Mouse (Mus musculus): ENCODE measurements at regions not wholly inside any gene's neighbourhood (a gene's known extent, or its start where the extent isn't known, plus 50 kb on each side); places are given as distances from the start of the nearest gene placed in this dataset.
"Not testable (repeated sequence)": the region's sequence is repeated elsewhere in the genome, so short reads cannot be mapped to it uniquely, and the experiment has no call there.

DNA sequence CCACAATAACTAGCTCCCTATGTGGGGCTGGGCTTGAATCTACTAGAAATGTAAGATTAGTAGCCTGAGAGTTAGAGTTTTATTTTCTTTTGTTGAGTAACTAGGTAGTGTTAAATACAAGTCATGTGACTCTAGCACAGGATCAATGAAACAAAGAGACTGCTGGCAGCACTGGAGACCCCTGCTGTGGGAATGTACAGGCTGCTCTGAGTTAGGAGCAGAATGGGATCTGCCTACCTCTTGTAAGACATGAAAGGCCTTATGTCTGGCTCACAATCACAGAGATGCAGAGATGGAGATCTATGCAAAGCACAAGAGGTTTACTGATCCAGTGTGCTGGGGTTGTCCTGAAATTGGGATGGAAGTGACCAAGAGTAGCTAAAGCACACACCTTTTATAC lies 193.9 kb upstream of the Kcnmb2 start:
- not testable (repeated sequence) for H3K9me3 ChIP-seq (ENCODE audit: low read depth, low read length); H3K36me3 ChIP-seq (ENCODE audit: insufficient read depth); DNase-seq; H3K4me3 ChIP-seq (ENCODE audit: low read depth, low read length); H3K27ac ChIP-seq (ENCODE audit: low read depth); H3K27me3 ChIP-seq (ENCODE audit: insufficient read depth, low read length); H3K9ac ChIP-seq; ATAC-seq (ENCODE audit: insufficient read depth); H3K4me2 ChIP-seq; H3K4me1 ChIP-seq (ENCODE audit: insufficient read depth)

DNA sequence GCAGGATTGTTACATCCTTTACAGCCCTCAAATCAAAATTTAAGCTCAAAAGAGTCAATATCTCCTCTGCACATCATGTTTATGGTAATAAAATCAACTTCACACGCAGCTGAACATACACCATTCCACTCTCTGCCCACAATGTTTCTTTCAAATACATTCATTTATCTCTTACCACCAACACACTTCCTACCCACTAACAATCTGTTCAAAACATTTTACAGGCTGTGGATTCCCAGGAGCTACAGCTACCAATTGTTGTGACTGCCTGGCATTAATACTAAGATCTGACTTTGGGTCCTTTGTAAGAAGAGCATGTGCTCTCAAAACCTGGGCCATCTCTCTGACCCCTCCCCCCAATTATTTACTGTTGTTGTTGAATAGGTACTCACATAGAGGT lies 161.0 kb upstream of the Kcnmb2 start:
- no peak for TF ChIP-seq CTCF (IDR thresholded peaks at IDR 0.05; ENCODE audit: low read depth)
- no peaks in the 10 kb centered on the region for H3K36me3 ChIP-seq (ENCODE audit: insufficient read depth)
- no peaks in the 10 kb centered on the region for H3K4me1 ChIP-seq (ENCODE audit: insufficient read depth)
- H3K9ac ChIP-seq = no peak overlapping the region
- H3K9me3 ChIP-seq (ENCODE audit: low read depth, low read length) = no peaks in the 10 kb centered on the region
- H3K27me3 ChIP-seq (ENCODE audit: insufficient read depth, low read length) = no peaks in the 10 kb centered on the region
- WGBS = 21% methylated on average over 1 of the region's 1 CpGs
- H3K4me3 ChIP-seq (ENCODE audit: low read depth, low read length) = no peak overlapping the region
- no peak for ATAC-seq (ENCODE audit: insufficient read depth)
- H3K4me2 ChIP-seq = no peak overlapping the region
- DNase-seq = no peak
- H3K27ac ChIP-seq (ENCODE audit: low read depth) = no peak overlapping the region

DNA sequence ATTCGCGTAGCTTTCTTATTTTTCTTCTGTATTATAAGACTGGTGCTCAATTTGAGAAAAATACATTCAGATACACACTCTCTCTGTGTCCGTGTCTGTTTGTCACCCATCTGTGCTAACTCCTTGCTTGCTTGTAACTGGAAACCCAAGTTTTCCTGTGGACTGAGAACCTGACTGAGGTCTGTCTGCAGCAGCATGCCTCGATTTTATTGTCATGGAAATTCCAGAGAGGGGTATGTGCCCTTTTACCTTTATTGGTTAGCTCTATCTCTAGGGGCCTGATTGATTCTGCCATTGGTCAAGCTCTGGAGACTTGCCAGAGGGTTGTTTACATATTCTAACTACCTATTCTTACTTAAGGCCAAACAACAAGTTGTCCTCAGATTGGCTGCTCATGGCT lies 146.4 kb upstream of the Kcnmb2 start:
- WGBS = 84% methylated on average over 4 of the region's 4 CpGs
- H3K4me1 ChIP-seq (ENCODE audit: insufficient read depth) = no peaks in the 10 kb centered on the region
- H3K36me3 ChIP-seq (ENCODE audit: insufficient read depth) = no peaks in the 10 kb centered on the region
- DNase-seq (no peak), ATAC-seq (ENCODE audit: insufficient read depth) (no peak)
- no peak overlapping the region for H3K4me3 ChIP-seq (ENCODE audit: low read depth, low read length)
- H3K27me3 ChIP-seq (ENCODE audit: insufficient read depth, low read length) = no peaks in the 10 kb centered on the region
- no peak overlapping the region for H3K4me2 ChIP-seq
- no peak overlapping the region for H3K27ac ChIP-seq (ENCODE audit: low read depth)
- no peak overlapping the region for H3K9ac ChIP-seq
- no peak for TF ChIP-seq CTCF (IDR thresholded peaks at IDR 0.05; ENCODE audit: low read depth)
- H3K9me3 ChIP-seq (ENCODE audit: low read depth, low read length) = no peaks in the 10 kb centered on the region

DNA sequence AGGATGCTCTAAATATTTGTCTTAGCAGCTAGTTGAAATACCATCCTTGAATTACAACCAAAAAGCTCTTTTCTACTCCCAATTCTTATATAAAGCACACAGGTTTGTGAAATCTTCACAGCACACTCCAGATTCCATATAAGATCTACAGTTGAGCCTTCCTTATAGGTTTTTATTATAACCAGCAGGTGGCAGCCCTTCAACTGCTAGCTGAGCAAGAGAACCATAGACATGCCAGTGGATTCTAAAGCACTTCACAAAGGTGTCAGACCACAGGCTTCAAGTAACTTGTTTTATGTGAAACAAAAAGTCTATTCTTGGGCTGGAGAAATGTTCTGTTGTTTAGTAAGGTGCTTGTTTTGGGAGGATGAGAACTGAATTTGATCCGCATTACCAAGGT lies 133.1 kb upstream of the Kcnmb2 start:
- ATAC-seq (ENCODE audit: insufficient read depth) (no peak), DNase-seq (peak; percentile 61)
- H3K27ac ChIP-seq (ENCODE audit: low read depth) = no peak overlapping the region
- H3K36me3 ChIP-seq (ENCODE audit: insufficient read depth) = no peaks in the 10 kb centered on the region
- no peaks in the 10 kb centered on the region for H3K9me3 ChIP-seq (ENCODE audit: low read depth, low read length)
- no peaks in the 10 kb centered on the region for H3K4me1 ChIP-seq (ENCODE audit: insufficient read depth)
- H3K27me3 ChIP-seq (ENCODE audit: insufficient read depth, low read length) = no peaks in the 10 kb centered on the region
- H3K4me3 ChIP-seq (ENCODE audit: low read depth, low read length) = no peak overlapping the region
- H3K4me2 ChIP-seq = no peak overlapping the region
- no peak overlapping the region for H3K9ac ChIP-seq
- TF ChIP-seq CTCF (IDR thresholded peaks at IDR 0.05; ENCODE audit: low read depth) = peak; percentile 45
- WGBS = 86% methylated on average over 1 of the region's 1 CpGs

DNA sequence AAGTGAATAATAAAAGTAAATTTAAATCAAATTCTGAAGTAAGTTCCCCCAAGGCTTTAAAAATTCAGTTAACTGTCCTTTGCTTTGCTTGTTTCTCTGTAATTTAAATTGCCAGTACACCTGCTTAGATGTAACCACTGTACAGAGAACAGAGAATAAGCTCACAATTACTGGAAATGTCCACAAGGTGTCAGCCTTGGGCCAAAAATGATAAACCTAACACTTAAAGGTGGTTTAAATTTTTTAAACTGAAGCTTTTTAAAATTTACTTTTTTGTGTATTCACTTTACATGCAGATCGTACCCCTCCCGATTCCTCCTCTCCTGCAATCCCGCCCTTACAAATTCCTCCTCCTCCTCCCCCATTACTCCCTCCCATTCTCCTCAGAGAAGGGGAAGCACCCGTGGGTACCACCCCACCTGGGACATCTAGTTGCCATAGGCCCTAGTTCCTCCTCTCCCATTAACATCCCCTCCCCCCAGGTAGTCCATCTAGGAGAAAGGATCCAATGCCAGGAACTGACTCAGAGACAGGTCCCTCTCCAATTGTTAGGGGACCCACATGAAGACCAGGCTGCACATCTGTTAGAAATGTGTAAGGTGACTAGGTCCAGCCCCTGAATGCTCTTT lies 111.9 kb upstream of the Kcnmb2 start:
- Histone ChIP-seq H3K4me2 (no peak overlapping the region), H3K27ac (ENCODE audit: low read depth) (no peak overlapping the region), H3K27me3 (ENCODE audit: insufficient read depth, low read length) (no peaks in the 10 kb centered on the region), H3K9ac (no peak overlapping the region), H3K4me3 (ENCODE audit: low read depth, low read length) (no peak overlapping the region), H3K4me1 (ENCODE audit: insufficient read depth) (no peaks in the 10 kb centered on the region), H3K9me3 (ENCODE audit: low read depth, low read length) (no peaks in the 10 kb centered on the region), H3K36me3 (ENCODE audit: insufficient read depth) (no peaks in the 10 kb centered on the region)
- no peak for ATAC-seq (ENCODE audit: insufficient read depth)
- peak; percentile 58 for TF ChIP-seq CTCF (IDR thresholded peaks at IDR 0.05; ENCODE audit: low read depth)
- 23% methylated on average over 4 of the region's 4 CpGs for WGBS
- peak; percentile 77 for DNase-seq

DNA sequence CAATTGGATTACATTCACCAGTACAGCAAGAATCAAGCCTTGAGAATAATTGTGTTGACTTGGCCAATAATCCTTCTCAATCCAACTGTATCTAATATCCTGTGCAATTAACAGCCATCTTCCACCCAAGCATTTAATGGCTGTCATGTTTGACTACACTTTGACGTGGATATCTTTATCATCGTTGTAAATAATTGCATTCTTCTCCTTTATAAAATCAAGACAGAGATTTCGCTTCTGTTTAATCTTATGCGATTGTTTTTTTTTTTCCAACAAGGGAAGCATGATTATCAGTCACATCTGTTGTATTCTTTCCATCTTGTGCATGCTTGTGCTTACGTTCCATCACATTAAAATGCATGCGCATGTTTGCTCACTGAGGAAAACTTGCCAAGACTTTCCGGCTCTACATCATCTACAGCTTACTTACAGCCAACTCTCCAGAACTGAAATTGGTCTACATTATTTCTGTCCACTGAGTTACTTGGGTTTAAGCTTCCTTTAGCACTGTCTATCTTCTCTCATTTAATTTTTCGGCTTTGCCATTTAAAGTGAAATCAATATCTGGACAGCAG lies 108.8 kb upstream of the Kcnmb2 start:
- no peak overlapping the region for H3K27ac ChIP-seq (ENCODE audit: low read depth)
- H3K36me3 ChIP-seq (ENCODE audit: insufficient read depth) = no peaks in the 10 kb centered on the region
- WGBS = 81% methylated on average over 8 of the region's 8 CpGs
- no peak overlapping the region for H3K9ac ChIP-seq
- no peaks in the 10 kb centered on the region for H3K9me3 ChIP-seq (ENCODE audit: low read depth, low read length)
- TF ChIP-seq CTCF (IDR thresholded peaks at IDR 0.05; ENCODE audit: low read depth) = no peak
- H3K27me3 ChIP-seq (ENCODE audit: insufficient read depth, low read length) = no peaks in the 10 kb centered on the region
- no peak overlapping the region for H3K4me3 ChIP-seq (ENCODE audit: low read depth, low read length)
- no peaks in the 10 kb centered on the region for H3K4me1 ChIP-seq (ENCODE audit: insufficient read depth)
- no peak overlapping the region for H3K4me2 ChIP-seq
- ATAC-seq (ENCODE audit: insufficient read depth) = no peak
- DNase-seq = no peak

DNA sequence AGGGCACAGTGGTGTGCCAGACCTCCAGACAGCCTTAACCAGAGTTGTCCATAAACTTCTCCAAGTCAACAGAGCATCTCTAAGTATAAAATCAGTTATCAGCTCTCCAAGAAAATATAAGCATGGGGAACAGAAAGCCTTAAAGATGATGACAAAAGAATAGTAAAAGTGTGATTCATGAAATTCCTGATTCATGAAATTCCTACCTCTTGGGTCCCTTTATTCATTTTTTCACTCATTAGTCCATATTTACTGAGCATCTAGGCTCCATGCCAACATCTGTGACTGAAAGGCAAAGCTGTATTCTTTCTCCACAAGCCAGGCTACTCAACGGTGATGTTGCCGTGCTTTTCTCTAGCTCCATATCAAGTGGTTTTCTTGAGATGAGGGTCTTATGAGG lies 105.7 kb upstream of the Kcnmb2 start:
- H3K27ac ChIP-seq (ENCODE audit: low read depth) = no peak overlapping the region
- no peaks in the 10 kb centered on the region for H3K9me3 ChIP-seq (ENCODE audit: low read depth, low read length)
- no peak overlapping the region for H3K9ac ChIP-seq
- no peaks in the 10 kb centered on the region for H3K4me1 ChIP-seq (ENCODE audit: insufficient read depth)
- no peak for ATAC-seq (ENCODE audit: insufficient read depth)
- no peak for DNase-seq
- no peaks in the 10 kb centered on the region for H3K36me3 ChIP-seq (ENCODE audit: insufficient read depth)
- H3K4me2 ChIP-seq = no peak overlapping the region
- 63% methylated on average over 2 of the region's 2 CpGs for WGBS
- H3K4me3 ChIP-seq (ENCODE audit: low read depth, low read length) = no peak overlapping the region
- H3K27me3 ChIP-seq (ENCODE audit: insufficient read depth, low read length) = no peaks in the 10 kb centered on the region
- TF ChIP-seq CTCF (IDR thresholded peaks at IDR 0.05; ENCODE audit: low read depth) = no peak
